In the genomic region with DNA sequence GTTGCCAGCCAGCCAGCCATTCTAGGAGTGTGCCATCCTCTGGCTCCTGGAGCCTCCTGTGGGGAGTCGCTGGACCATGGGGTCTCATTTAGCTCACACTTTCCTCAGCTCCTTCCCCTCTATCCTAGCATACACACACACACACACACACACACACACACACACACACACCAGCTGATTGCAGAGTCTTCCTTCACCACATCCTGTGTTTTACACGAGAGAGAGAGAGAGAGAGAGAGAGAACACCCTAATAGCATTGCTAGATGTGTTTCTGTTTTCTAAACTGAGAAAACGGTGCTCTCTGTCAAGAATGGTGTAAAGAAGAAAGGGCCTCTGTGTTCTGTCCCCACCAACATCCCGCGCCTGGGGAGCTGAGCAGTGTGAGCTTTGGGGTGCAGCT, we compare ENCODE assay signal across 22 mouse cellular contexts. TPM values are rescaled to one million over a fixed set of nuclear protein-coding genes. Genes with fewer than 3 reads are reported as not detected.
DNase-seq lines count a peak whose midpoint lies in the region; ATAC-seq and TF ChIP-seq lines count a peak whose summit lies in the region.
"Had no signal": no experiment of that assay in that cellular context is flagged by ENCODE, and none has a peak within 500 bp of the region (broad histone marks: within the 10 kb centered on the region; RNA-seq: fewer than 3 reads in every experiment).

No protein-coding gene starts in this region.

- ATAC-seq in heart, embryonic 13.5 days (ENCODE audit: extremely low read depth, insufficient number of reproducible peaks, low FRiP score, low TSS enrichment): no peak
- ATAC-seq in CD4-positive, CD25-positive, alpha-beta regulatory T cell, adult 4 months: peak; percentile 62
- ATAC-seq in megakaryocyte, adult 5-6 weeks (ENCODE audit: poor library complexity, severe bottlenecking): peak; percentile 30
- ATAC-seq: intestine, postnatal 0 days; liver, postnatal 0 days; midbrain, embryonic 13.5 days; Patski had no signal

- 0 out of 2 replicates have a peak overlapping the region, but pooled peaks have one; percentile 5 for H3K9ac ChIP-seq in heart, embryonic 13.5 days
- H3K9ac ChIP-seq: embryonic facial prominence, embryonic 13.5 days; hindbrain, embryonic 13.5 days; liver, postnatal 0 days; midbrain, embryonic 13.5 days had no signal

- no peak overlapping the region for H3K4me2 ChIP-seq in heart, embryonic 13.5 days
- H3K4me2 ChIP-seq: embryonic facial prominence, embryonic 13.5 days; hindbrain, embryonic 13.5 days; midbrain, embryonic 13.5 days had no signal

- no peak for TF ChIP-seq CTCF in layer of hippocampus, adult 2 months (conservative IDR thresholded peaks at IDR 0.05)

- no peaks in the 10 kb centered on the region for H3K27me3 ChIP-seq in heart, embryonic 13.5 days (replicated peaks)
- H3K27me3 ChIP-seq: embryonic facial prominence, embryonic 13.5 days; hindbrain, embryonic 13.5 days; midbrain, embryonic 13.5 days; Patski had no signal

- H3K9me3 ChIP-seq in heart, embryonic 13.5 days: no peaks in the 10 kb centered on the region
- H3K9me3 ChIP-seq: embryonic facial prominence, embryonic 13.5 days; hindbrain, embryonic 13.5 days; midbrain, embryonic 13.5 days had no signal

- H3K4me1 ChIP-seq in heart, embryonic 13.5 days: peaks cover 8% of the 10 kb centered on the region

- no peaks in the 10 kb centered on the region for H3K36me3 ChIP-seq in heart, embryonic 13.5 days
- H3K36me3 ChIP-seq: embryonic facial prominence, embryonic 13.5 days; hindbrain, embryonic 13.5 days; midbrain, embryonic 13.5 days had no signal

- H3K27ac ChIP-seq in heart, embryonic 13.5 days (replicated peaks): no peak overlapping the region
- no peak overlapping the region for H3K27ac ChIP-seq in layer of hippocampus, adult 2 months
- H3K27ac ChIP-seq: embryonic facial prominence, embryonic 13.5 days; hindbrain, embryonic 13.5 days; midbrain, embryonic 13.5 days had no signal

- DNase-seq in heart, postnatal 10 days: no peak
- peak; percentile 63 to 68 for DNase-seq in thymus, postnatal 10 days (ENCODE audit: low spot score in 2 of 2)
- no peak for DNase-seq in layer of hippocampus, postnatal 25 days (ENCODE audit: extremely low spot score in 1 of 2, low spot score in 1 of 2)
- no peak for DNase-seq in layer of hippocampus, adult 2 months (ENCODE audit: low spot score in 2 of 2)
- DNase-seq in frontal cortex, postnatal 14 days (ENCODE audit: low spot score in 2 of 2): no peak
- DNase-seq: adrenal gland, postnatal 36 days; cerebellum, adult 9-10 months; gastrocnemius, postnatal 14 days; kidney, postnatal 10 days; layer of hippocampus, adult 9-11 months; liver, postnatal 0 days; right cerebral cortex, postnatal 14 days had no signal

- 51% methylated on average over 5 of the region's 5 CpGs for WGBS in heart, embryonic 13.5 days

- intact Hi-C loops in heart, postnatal 10 days (cut with DNase I): no loop called here

- no peak overlapping the region for H3K4me3 ChIP-seq in heart, embryonic 13.5 days
- no peak overlapping the region for H3K4me3 ChIP-seq in layer of hippocampus, adult 2 months
- H3K4me3 ChIP-seq: embryonic facial prominence, embryonic 13.5 days; hindbrain, embryonic 13.5 days; midbrain, embryonic 13.5 days; myocyte had no signal

RNA-seq across cellular contexts. Expression of gene Stk10, which starts 49.7 kb away (rescaled TPM):
- polyA plus RNA-seq in heart, embryonic 13.5 days (2015; fragmentation: Nextera tagmentation; extraction: Ambion mirVana): 2.3 and 2.6 TPM in 2 replicates
- 10 to 100 TPM; 13.9 to 16.7 TPM for total RNA-seq in heart, postnatal 10 days (2021)
- 100 to 1,000 TPM in 1 of 2 experiments, 10 to 100 TPM in 1; 84.0 to 217 TPM for polyA plus RNA-seq in CD4-positive, CD25-positive, alpha-beta regulatory T cell, adult 4 months (2017; shearing (Covaris generic))
- total RNA-seq in megakaryocyte, adult 5-6 weeks (2015): 88.8 and 98.5 TPM in 2 replicates
- 115 and 125 TPM in 2 replicates for total RNA-seq in megakaryocyte, adult 5-6 weeks (2017)
- total RNA-seq in layer of hippocampus, postnatal 25 days (2021): 1 to 10 TPM; 7.6 to 8.6 TPM
- total RNA-seq in layer of hippocampus, adult 2 months (2021): 1 to 10 TPM; 7.3 to 9.0 TPM

RNA-seq across cellular contexts. Expression of gene Efcab9, which starts 50.9 kb away (rescaled TPM):
- polyA plus RNA-seq in heart, embryonic 13.5 days (2015; fragmentation: Nextera tagmentation; extraction: Ambion mirVana): 0.25 TPM in 1 of 2 replicates, not detected in the other
- total RNA-seq in heart, postnatal 10 days (2021): under 1 TPM in 1 of 2 experiments, not detected in 1; 0.69 TPM
- polyA plus RNA-seq in CD4-positive, CD25-positive, alpha-beta regulatory T cell, adult 4 months (2017; shearing (Covaris generic)): 1 to 10 TPM in 1 of 2 experiments, under 1 TPM in 1; 0.87 to 1.1 TPM
- total RNA-seq in megakaryocyte, adult 5-6 weeks (2015): 0.20 and 2.2 TPM in 2 replicates
- 1.6 and 2.0 TPM in 2 replicates for total RNA-seq in megakaryocyte, adult 5-6 weeks (2017)
- 1 to 10 TPM; 1.2 TPM for total RNA-seq in layer of hippocampus, postnatal 25 days (2021)
- 1 to 10 TPM; 2.7 to 2.9 TPM for total RNA-seq in layer of hippocampus, adult 2 months (2021)
- total RNA-seq: heart, adult 8-10 months had no signal
- polyA plus RNA-seq: embryonic facial prominence, embryonic 13.5 days; hindbrain, embryonic 13.5 days had no signal

RNA-seq across cellular contexts. Expression of gene Fbxw11, which starts 59.7 kb away (rescaled TPM):
- 59.6 and 60.8 TPM in 2 replicates for polyA plus RNA-seq in heart, embryonic 13.5 days (2015; fragmentation: Nextera tagmentation; extraction: Ambion mirVana)
- 10 to 100 TPM; 65.4 to 67.4 TPM for total RNA-seq in heart, postnatal 10 days (2021)
- 10 to 100 TPM; 20.0 to 20.6 TPM for polyA plus RNA-seq in CD4-positive, CD25-positive, alpha-beta regulatory T cell, adult 4 months (2017; shearing (Covaris generic))
- 30.0 and 30.4 TPM in 2 replicates for total RNA-seq in megakaryocyte, adult 5-6 weeks (2015)
- 47.0 and 52.8 TPM in 2 replicates for total RNA-seq in megakaryocyte, adult 5-6 weeks (2017)
- total RNA-seq in layer of hippocampus, postnatal 25 days (2021): 100 to 1,000 TPM; 139 to 150 TPM
- total RNA-seq in layer of hippocampus, adult 2 months (2021): 100 to 1,000 TPM; 146 to 157 TPM

Comparison
In these comparisons a context has a peak if more than half of its experiments do, and no peak if none do; other contexts are left out.
1. DNase-seq: peak in thymus, postnatal 10 days (2 of 2); none in heart, postnatal 10 days (0 of 2), layer of hippocampus, postnatal 25 days (0 of 2), layer of hippocampus, adult 2 months (0 of 2) and frontal cortex, postnatal 14 days (0 of 2).
2. RNA of gene Stk10, which starts 49.7 kb away (total RNA-seq): 88.8 to 125 TPM in megakaryocyte, adult 5-6 weeks; 13.9 to 16.7 TPM in heart, postnatal 10 days, 7.3 to 9.0 TPM in layer of hippocampus, adult 2 months and 7.6 to 8.6 TPM in layer of hippocampus, postnatal 25 days; every median in the first group is over 4 times any median in the second.